Mouse (Mus musculus) frontal cortex, postnatal 36 days (tissue): Measurements from ENCODE around the gene Usp9x.

Source experiments
- DNase-seq, 2 experiments: peaks; one replicate each; pipeline ENCODE4 v3.0.0; 2022; ENCODE audit warnings: low spot score in 2 of 2

Gene Usp9x

DNA sequence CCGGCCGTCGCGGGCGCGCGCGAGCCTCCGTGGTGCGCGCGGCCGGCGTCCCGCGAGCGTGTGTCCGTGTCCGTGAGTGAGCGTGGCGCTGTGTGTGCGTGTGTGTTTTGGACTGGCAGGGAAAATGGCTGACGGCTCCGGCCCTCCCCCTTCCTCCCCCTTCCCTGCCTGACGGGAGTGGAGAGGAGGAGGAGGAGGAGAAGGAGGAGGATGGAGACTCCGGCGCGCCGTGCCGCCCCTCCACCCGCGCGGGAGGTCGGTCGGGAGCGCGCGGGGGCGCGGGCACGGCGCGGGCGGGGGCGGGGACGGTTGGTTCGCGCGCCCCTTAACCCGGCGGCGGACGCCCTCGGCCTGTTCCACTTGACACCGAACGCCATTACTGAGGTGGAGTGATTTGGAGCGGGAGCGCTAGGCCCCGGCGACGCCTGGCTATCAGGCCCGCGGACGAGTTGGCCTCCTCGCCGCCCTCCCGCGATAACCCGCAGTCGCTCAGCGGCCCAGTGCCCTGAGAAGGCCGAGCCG is 1.2 kb downstream of the Usp9x start:
- DNase-seq, result peak; percentile 39 to 56

DNA sequence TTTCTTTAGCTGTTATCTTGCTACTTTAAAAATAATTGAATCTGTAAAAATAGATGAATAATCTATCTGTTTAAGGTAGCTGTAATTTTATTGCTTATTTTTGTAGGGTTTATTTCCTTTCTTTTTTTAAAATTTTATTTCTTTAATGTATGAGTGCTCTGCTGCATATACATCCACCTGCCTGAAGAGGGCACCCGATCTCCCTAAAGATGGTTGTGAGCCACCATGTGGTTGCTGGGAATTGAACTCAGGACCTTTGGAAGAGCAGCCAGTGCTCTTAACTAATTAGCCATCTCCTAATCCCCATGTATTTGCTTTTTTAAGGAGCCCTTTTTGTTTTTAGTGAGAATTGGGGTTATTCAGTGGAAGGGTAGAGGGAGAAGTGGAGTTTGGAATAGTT is 14.3 kb downstream of the Usp9x start:
- no peak for DNase-seq

DNA sequence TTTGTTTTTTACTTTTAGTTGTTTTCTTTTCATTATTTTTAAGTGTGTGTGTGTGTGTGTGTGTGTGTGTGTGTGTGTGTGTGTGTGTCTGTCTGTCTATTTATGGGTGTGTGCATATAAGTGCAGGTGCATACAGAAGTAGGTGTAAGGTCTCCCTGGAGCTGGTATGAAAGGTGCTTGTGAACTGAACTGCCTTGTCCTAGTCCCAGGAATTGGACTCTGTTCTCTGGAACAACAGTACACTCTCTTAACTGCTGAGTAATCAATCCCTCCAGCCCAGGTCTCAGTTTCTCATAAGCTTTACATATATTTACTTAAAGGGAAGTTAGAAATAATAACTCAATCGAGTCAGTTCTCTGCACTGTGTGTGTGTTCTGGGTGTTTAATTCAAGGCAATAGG is 25.7 kb downstream of the Usp9x start:
- DNase-seq, result no peak

DNA sequence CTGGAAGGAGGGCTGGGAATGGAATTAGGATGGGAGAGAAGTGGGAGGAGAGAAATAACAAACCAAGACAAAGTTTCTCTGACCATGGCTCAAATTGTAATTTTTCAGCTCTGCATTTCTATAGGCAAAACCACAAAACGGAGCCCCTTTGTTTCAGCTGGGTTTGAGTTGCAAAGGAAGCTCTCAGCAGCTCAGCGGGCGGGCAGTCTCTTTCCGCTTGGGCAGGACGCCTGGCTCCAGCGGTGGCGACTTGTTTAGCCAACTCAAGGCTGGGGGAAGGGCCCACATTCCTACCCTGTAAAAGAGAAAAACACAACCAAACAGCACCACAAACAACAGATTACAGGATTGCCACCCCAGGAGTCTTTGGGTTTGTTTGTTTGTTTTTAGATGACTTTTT is 135.2 kb downstream of the Usp9x start:
- no peak for DNase-seq

DNA sequence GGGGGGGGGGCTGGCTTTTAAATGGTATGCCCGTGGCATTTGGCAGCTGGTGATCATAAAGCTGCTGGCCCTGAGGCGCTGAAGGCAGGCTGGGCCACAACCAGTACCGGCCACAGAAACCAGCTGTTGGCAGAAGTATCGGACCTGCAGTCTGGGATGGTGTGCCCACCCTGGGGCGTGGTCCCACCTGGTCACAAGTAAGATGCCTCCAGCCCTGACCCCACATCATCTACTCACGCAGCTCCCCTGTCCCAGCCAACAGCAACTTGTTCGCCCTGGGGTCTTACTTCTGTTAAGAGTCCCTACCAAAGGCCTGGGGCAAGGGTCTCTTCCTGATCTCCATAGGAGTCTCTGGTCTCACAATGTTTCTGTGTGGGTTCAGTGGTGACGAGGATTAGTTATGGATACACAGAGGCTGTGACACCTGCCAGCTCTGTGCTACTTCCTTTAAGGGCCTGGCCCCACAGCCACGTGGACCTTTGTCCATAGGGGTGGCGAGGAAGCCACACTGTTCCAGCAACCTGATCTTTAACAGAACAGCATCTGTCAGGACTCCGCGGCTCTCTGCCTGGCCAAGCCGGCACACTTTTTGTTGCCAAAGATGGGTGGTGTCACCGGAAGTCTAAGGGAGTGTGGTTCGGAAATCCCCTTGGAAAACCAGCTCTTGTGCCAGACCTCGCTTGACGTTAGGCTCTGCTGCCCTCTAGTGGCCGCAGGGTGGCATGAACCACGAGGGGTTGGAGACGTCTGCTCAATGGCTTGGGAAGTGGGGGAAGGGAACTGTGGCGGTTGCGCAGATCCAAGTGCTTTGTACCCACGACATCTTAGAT is 136.4 kb downstream of the Usp9x start:
- DNase-seq, result peak; percentile 81 to 88

DNA sequence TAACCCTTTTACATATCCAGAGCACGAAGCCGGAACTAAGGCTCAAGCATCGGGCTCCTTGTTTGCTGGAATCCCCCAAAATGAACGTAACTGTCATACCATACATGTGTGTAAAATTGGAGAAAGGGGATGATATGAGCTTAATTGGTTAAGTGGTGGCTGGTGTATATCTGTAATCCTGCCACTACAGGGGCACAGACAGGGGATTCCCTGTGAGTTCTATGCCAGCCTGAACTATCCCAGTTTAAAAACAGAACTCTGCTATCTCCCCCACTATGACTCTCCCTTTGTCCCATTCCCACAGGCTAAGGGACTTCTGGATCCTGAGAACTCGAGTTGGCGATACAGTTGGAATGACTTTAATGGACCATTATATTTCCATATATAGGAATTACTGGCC is 137.1 kb downstream of the Usp9x start:
- DNase-seq, result no peak

DNA sequence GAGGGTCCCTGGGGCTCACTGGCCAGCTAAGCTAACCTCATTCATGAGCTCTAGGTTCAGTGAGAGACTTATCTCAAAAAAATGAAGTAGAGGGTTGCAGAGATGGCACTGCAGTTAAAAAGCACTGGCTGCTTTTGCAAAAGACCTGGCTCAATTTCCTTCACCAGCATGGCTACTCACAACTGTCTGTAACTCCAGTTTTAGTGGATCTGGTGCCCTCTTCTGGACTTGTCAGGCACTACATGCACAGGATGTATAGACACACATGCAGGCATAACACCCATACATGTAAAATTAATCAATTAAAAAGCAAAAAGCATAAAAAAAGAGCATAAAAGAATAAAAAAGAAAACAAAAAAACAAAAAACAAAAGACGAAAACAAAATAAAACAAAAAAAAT is 143.0 kb downstream of the Usp9x start:
- DNase-seq, result no peak
